Mouse (Mus musculus) kidney, embryonic 16.5 days (tissue): Measurements from ENCODE around the gene Pcbp2. TPM values are rescaled to one million over a fixed set of nuclear protein-coding genes. Genes with fewer than 3 reads are reported as not detected.

Source experiments
- ATAC-seq: fragments of 200-750 bp; cut with Nextera tagmentation; 2 replicates; pipeline ENCODE4 v1.8.0; 2017; ENCODE audit warnings: moderate TSS enrichment; ENCODE audit not compliant: low FRiP score, low TSS enrichment
- H3K27ac ChIP-seq: fragments of 300-500 bp; sonication (generic); 2 replicates; pipeline ENCODE4 v1.5.1; 2014; ENCODE audit warnings: low read length
- H3K27me3 ChIP-seq: fragments of 300-500 bp; sonication (generic); 2 replicates; pipeline ENCODE4 v1.6.1; 2014; ENCODE audit warnings: low read length, control low read depth, mixed read lengths; ENCODE audit not compliant: insufficient read depth
- H3K36me3 ChIP-seq: fragments of 300-500 bp; sonication (generic); 2 replicates; pipeline ENCODE4 v1.6.1; 2014; ENCODE audit warnings: low read length, control low read depth, mixed read lengths; ENCODE audit not compliant: insufficient read depth
- H3K4me1 ChIP-seq: fragments of 300-500 bp; sonication (generic); 2 replicates; pipeline ENCODE4 v1.6.1; 2014; ENCODE audit warnings: low read length, control low read depth, mixed read lengths; ENCODE audit not compliant: insufficient read depth
- H3K4me2 ChIP-seq: fragments of 300-500 bp; sonication (generic); replicated peaks from 2 replicates; pipeline ENCODE4 v1.6.1; 2014; ENCODE audit warnings: low read depth, low read length
- H3K4me3 ChIP-seq: fragments of 300-500 bp; sonication (generic); 2 replicates; pipeline ENCODE4 v1.5.1; 2014; ENCODE audit warnings: mild to moderate bottlenecking, low read length
- H3K9ac ChIP-seq: fragments of 300-500 bp; sonication (generic); replicated peaks from 2 replicates; pipeline ENCODE4 v1.6.1; 2014; ENCODE audit warnings: low read length
- H3K9me3 ChIP-seq: fragments of 300-500 bp; sonication (generic); 2 replicates; pipeline ENCODE4 v1.6.1; 2016; ENCODE audit warnings: low read length, control low read depth
- WGBS: fragments of 180-500 bp; shearing (Covaris S2); extraction: QIAGEN DNeasy Blood & Tissue Kit; methylation state at CpG from one replicate; pipeline ENCODE4 v1.1.7; 2014; 5-methylcytosine and 5-hydroxymethylcytosine counted together
- polyA plus RNA-seq: library from polyadenylated mRNA; unstranded; fragments of >200 nt; fragmentation: Nextera tagmentation; extraction: Ambion mirVana; gene quantifications from 2 replicates; pipeline ENCODE4 v1.2.1, GENCODE M21; 2015

Pcbp2 gene
- polyA plus RNA-seq, 1 experiment from 2014 or later: 212 TPM

DNA sequence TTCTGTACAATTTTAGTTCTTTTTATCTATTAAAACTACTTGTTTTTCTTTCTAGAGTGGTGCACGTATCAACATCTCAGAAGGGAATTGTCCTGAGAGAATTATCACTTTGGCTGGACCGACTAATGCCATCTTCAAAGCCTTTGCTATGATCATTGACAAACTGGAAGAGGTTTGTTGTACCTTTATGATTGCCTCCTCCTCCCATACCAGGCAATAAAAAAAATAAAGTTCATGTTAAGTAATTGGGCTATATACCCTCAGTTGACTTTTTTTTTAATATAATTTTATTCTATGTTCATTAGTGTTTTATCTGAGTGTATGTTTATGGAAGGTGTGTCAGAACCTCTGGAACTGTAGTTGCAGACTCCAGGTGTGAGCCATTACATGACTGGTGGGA, 4.2 kb downstream of the Pcbp2 start:
- H3K9ac ChIP-seq: no peak overlapping the region
- ATAC-seq: no peak
- no peak overlapping the region for H3K27ac ChIP-seq
- H3K27me3 ChIP-seq: no peaks in the 10 kb centered on the region
- H3K9me3 ChIP-seq: no peaks in the 10 kb centered on the region
- no peak overlapping the region for H3K4me3 ChIP-seq
- H3K4me2 ChIP-seq: no peak overlapping the region
- 91% methylated on average over 2 of the region's 2 CpGs for WGBS
- H3K4me1 ChIP-seq: peaks cover 13% of the 10 kb centered on the region
- peaks cover 36% of the 10 kb centered on the region for H3K36me3 ChIP-seq

DNA sequence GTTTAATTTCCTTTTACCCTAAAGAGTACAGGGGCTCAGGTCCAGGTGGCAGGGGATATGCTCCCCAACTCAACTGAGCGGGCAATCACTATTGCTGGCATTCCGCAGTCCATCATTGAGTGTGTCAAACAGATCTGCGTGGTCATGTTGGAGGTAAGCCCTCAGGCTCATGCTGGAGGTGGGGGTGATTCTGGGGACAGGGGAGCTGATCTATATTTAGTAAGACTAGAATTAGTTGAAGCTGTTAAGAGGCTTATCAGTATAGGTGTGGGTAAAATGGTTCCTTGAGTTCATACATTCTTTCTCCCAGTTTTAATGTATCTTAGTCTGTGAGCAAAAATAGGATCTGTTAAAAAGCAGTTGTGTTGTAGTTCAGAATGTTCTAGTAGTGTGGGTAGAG, 12.8 kb downstream of the Pcbp2 start:
- Histone ChIP-seq H3K4me2 (no peak overlapping the region), H3K9me3 (no peaks in the 10 kb centered on the region), H3K4me1 (no peaks in the 10 kb centered on the region), H3K36me3 (peaks cover 68% of the 10 kb centered on the region), H3K27me3 (no peaks in the 10 kb centered on the region), H3K4me3 (no peak overlapping the region), H3K9ac (no peak overlapping the region), H3K27ac (no peak overlapping the region)
- ATAC-seq: no peak
- 92% methylated on average over 3 of the region's 3 CpGs for WGBS

- 90% methylated on average over 12 of the region's 12 CpGs for whole genome bisulfite sequencing
- H3K4me2 ChIP-seq: no peak overlapping the region
- H3K9ac ChIP-seq: no peak overlapping the region
- no peaks in the 10 kb centered on the region for H3K27me3 ChIP-seq
- ATAC-seq: 0 out of 2 replicates have a peak, but pooled peaks have one; percentile 23
- no peak overlapping the region for H3K27ac ChIP-seq
- peaks cover 68% of the 10 kb centered on the region for H3K36me3 ChIP-seq
- H3K4me1 ChIP-seq: no peaks in the 10 kb centered on the region
- H3K4me3 ChIP-seq: no peak overlapping the region
- no peaks in the 10 kb centered on the region for H3K9me3 ChIP-seq
Observed at GRCm38 (mm10) chr15:102485853-102486252, 15.5 kb downstream of the Pcbp2 start.

DNA sequence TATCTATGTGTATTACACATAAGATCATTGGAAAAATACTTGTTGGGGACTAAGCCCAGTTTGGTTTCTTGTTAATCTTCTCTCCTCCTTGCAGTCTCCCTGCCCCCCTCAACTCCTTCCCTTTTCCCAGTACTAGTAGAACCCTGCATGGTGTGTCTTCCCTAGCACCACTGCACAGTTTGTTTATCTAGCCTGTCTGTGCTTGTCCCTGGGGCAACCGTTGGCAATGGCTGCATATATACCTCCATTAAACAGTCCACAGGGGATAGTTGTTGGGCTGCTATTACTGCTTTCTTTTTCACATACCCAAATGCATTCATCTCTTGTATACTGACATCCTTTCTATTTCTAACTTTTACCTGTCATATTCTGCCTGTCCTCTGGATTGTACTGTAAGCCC, 17.3 kb downstream of the Pcbp2 start:
- H3K4me1 ChIP-seq: no peaks in the 10 kb centered on the region
- H3K9ac ChIP-seq: no peak overlapping the region
- WGBS: 68% methylated on average over 1 of the region's 1 CpGs
- peaks cover 65% of the 10 kb centered on the region for H3K36me3 ChIP-seq
- no peak for ATAC-seq
- no peaks in the 10 kb centered on the region for H3K9me3 ChIP-seq
- no peaks in the 10 kb centered on the region for H3K27me3 ChIP-seq
- no peak overlapping the region for H3K4me3 ChIP-seq
- H3K27ac ChIP-seq: no peak overlapping the region
- H3K4me2 ChIP-seq: no peak overlapping the region

DNA sequence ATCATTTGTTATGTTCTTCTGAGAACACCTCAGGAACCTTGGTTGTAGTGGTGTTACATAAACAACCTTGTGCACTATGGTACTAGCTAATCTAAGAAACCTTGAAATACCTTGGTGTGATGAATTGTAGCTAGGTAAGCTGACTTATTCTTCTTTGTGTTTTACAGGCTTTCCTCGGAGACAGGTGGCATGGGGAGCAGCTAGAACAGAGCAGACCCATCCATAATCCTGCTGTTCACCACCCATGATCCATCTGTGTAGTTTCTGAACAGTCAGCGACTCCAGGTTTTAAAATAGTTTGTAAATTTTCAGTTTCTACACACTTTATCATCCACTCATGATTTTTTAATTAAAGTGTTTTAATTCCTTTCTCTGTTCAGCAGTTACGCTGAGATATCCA, 28.0 kb downstream of the Pcbp2 start:
- H3K4me3 ChIP-seq: no peak overlapping the region
- no peaks in the 10 kb centered on the region for H3K27me3 ChIP-seq
- no peak for ATAC-seq
- 90% methylated on average over 3 of the region's 3 CpGs for WGBS
- H3K36me3 ChIP-seq: peaks cover 79% of the 10 kb centered on the region
- H3K27ac ChIP-seq: no peak overlapping the region
- H3K4me2 ChIP-seq: no peak overlapping the region
- no peaks in the 10 kb centered on the region for H3K9me3 ChIP-seq
- H3K9ac ChIP-seq: no peak overlapping the region
- H3K4me1 ChIP-seq: peaks cover 7% of the 10 kb centered on the region

GRCm38 (mm10) chr15:102499370-102499769, 29.0 kb downstream of the Pcbp2 start:
- WGBS: 69% methylated on average over 3 of the region's 3 CpGs

DNA sequence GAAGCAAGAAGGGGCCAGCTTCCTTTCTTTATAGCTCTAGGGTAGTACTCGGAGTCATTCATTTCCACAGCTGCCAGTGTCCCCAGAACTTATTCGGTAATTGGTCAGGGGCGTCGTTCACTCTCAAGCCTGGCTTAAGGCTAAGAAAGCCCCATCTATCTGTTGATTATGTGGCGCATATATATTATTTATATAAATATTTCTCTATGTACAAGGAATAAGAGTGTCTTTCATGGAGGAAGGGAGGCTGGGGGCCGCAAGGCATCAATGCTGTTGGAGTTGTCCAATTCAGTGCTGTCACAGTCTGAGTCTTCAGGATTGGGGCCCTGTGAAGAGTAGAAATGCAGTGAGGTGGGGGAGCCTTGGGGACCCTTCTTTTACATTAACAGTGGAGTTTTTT, 29.5 kb downstream of the Pcbp2 start:
- Histone ChIP-seq H3K9ac (no peak overlapping the region), H3K4me3 (no peak overlapping the region), H3K36me3 (peaks cover 80% of the 10 kb centered on the region), H3K4me1 (peaks cover 7% of the 10 kb centered on the region), H3K27ac (no peak overlapping the region), H3K9me3 (no peaks in the 10 kb centered on the region), H3K4me2 (no peak overlapping the region), H3K27me3 (no peaks in the 10 kb centered on the region)
- 91% methylated on average over 6 of the region's 6 CpGs for WGBS
- no peak for ATAC-seq

More at GRCm38 (mm10) chr15:102499370-102499769, 29.0 kb downstream of the Pcbp2 start:
- Histone ChIP-seq H3K4me3 (no peak overlapping the region), H3K36me3 (peaks cover 81% of the 10 kb centered on the region), H3K9ac (no peak overlapping the region), H3K27ac (no peak overlapping the region), H3K4me1 (peaks cover 7% of the 10 kb centered on the region), H3K27me3 (no peaks in the 10 kb centered on the region), H3K9me3 (no peaks in the 10 kb centered on the region), H3K4me2 (no peak overlapping the region)
- ATAC-seq: no peak

GRCm38 (mm10) chr15:102500479-102500878, 30.1 kb downstream of the Pcbp2 start:
- WGBS: 84% methylated on average over 5 of the region's 5 CpGs
- no peak overlapping the region for H3K27ac ChIP-seq
- H3K4me1 ChIP-seq: peaks cover 14% of the 10 kb centered on the region
- H3K9me3 ChIP-seq: no peaks in the 10 kb centered on the region
- H3K4me2 ChIP-seq: no peak overlapping the region
- H3K4me3 ChIP-seq: no peak overlapping the region
- peaks cover 80% of the 10 kb centered on the region for H3K36me3 ChIP-seq
- H3K27me3 ChIP-seq: no peaks in the 10 kb centered on the region
- H3K9ac ChIP-seq: no peak overlapping the region
- no peak for ATAC-seq

GRCm38 (mm10) chr15:102501084-102501814, 30.9 kb downstream of the Pcbp2 start:
- H3K4me3 ChIP-seq: no peak overlapping the region
- ATAC-seq: no peak
- H3K9ac ChIP-seq: no peak overlapping the region
- 84% methylated on average over 19 of the region's 19 CpGs for WGBS
- H3K27me3 ChIP-seq: no peaks in the 10 kb centered on the region
- no peak overlapping the region for H3K4me2 ChIP-seq
- H3K27ac ChIP-seq: no peak overlapping the region
- H3K36me3 ChIP-seq: peaks cover 80% of the 10 kb centered on the region
- no peaks in the 10 kb centered on the region for H3K9me3 ChIP-seq
- peaks cover 21% of the 10 kb centered on the region for H3K4me1 ChIP-seq

DNA sequence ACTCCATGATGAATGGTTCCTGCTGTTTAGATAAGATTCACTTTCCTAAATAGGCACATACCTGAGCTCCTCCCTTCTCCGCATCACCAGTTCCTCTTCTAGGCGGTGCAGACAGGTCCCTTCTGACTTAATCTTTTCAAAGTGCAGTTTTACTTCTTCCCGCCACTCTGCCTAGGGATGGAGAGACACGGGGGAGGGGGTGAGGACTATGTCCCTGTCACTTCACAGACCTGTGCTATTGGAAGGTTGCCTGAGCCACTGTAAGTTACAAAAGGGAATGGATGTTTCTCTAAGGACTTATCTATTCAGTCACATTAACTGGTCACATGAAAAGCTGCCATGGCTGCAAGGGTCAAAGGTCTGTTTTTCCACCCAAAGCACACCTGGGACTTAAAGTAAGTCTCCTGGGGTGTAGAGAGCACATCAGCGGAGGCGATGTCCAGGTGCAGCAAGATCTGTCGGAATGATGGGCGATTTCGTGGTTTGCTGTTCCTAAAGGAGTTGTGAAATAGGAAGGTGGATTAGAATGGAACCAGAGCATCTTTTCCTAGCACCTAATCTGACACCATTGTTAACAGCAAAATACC, 32.0 kb downstream of the Pcbp2 start:
- Histone ChIP-seq H3K9me3 (no peaks in the 10 kb centered on the region), H3K4me3 (no peak overlapping the region), H3K36me3 (peaks cover 71% of the 10 kb centered on the region), H3K4me1 (peaks cover 28% of the 10 kb centered on the region), H3K27ac (no peak overlapping the region), H3K9ac (no peak overlapping the region), H3K27me3 (no peaks in the 10 kb centered on the region), H3K4me2 (no peak overlapping the region)
- ATAC-seq: no peak; the same call in 1 of the 2 replicates
- WGBS: 63% methylated on average over 9 of the region's 9 CpGs
